Mouse (Mus musculus) liver, embryonic 14 days (tissue): Measurements from ENCODE around the gene Slc9a8. TPM values are rescaled to one million over a fixed set of nuclear protein-coding genes. Genes with fewer than 3 reads are reported as not detected.

Experiments
- polyA plus RNA-seq: library from polyadenylated mRNA; depleted of rRNA; stranded (reverse); fragments of >200 nt; gene quantifications from 2 replicates; pipeline ENCODE4 v1.2.3, GENCODE M21; 2012; rRNA removed

Gene Slc9a8
- 12.7 and 14.7 TPM in 2 replicates for polyA plus RNA-seq

DNA sequence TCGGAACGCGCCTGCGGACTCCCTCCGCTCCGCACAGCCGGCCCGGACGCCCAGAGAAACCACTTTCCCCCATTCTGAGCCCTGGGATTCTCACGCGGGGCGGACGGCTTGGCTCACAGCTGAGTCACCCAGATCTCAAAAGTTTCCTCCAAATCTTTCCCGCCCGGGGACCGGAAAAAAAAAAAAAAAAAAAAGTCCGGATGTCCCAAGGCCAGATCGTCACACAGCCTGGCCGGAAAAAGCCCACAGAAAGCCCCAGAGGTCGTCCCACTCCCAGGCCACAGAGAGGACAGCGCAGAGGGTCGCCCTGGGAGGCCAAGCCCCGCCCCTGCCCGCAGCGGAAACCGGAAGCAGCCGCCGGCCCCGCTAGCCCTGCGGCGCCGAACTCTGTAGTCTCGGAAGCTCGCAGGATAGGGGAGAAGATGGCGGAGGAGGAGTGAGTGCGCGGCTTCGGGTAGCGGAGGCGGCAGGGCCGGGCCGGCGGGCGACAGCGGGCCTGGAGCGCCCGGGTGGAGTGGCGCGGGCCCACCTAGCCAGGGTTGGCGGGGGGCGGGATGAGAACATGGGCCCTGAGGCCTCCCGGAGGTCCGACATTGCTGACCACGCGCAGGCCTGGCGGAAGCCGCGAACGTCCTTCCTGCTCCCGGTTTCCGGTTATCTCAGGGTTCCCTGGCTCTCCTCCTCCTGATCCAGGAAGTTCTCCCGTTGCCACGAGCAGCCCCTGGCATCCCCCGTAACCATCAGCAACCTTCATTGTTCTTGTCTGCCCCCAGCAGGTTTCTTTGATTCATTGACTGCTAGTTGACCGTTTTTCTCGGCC lies at the start of gene Slc9a8:
Slc9a8 (plus strand) TSS at position 383 of the 820 bp plus-strand sequence.

GRCm38 (mm10) chr2:167491757-167492708 lies 70.5 kb downstream of the Slc9a8 start, which contains the start of gene Rnf114:
Gene Rnf114, plus strand, starts transcription at chr2:167492645.

DNA sequence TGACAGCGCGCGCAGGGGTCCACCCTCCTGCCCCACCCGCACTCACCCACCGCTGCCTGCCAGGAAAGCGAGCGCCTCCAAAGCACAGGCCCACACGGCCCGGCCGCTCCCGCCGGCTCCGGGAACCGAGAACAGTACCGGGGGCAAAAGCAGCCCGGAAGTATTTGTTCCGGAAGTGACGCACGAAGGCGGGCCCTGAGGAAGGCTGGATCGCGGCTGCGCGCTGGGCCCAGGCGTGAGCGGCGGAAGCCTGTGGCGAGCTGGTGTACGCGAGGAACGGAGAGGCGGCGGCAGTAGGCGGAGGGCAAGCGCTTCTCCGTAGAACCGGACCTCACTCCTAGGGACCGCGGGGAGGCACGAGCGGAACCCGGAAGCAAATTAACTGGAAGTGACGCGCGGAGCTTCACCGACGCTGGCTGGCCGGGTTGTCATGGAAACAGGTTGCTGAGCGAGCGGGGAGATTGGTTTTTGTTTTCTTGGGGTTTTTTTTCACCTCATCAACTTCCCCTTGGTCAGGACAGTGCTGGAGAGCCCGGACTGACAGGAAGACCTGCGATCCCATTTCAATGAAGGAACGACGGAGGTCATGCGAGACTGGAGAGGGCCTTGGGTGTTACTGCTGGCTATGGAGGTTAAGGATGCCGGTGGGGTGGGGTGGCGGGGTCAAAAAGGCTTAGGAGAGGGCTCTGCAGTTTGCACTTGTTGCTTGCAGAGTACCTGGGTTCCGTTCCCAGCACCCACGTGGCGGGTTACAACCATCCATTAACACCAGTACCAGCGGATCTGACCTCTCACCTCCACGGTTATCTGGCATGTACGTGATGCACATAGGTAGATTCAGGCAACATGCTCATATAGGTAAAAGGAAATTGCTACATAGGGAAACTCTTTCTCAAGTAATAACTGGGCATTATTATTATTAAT lies 71.5 kb downstream of the Slc9a8 start, which contains the start of gene Spata2:
Spata2 (minus strand) TSS at position 175 of the 924 bp plus-strand sequence.

Other genes starting within 250 kb of the Slc9a8 start
- gene Kcnb1, start 231.6 kb upstream of the Slc9a8 start, polyA plus RNA-seq = 0.08 and 0.14 TPM in 2 replicates
- 0.33 and 0.60 TPM in 2 replicates for gene Ptgis, start 181.1 kb upstream of the Slc9a8 start, polyA plus RNA-seq
- gene B4galt5, start 72.5 kb upstream of the Slc9a8 start, polyA plus RNA-seq = 2.4 and 2.9 TPM in 2 replicates
- gene Rnf114, start 70.9 kb downstream of the Slc9a8 start, polyA plus RNA-seq = 23.2 and 27.3 TPM in 2 replicates
- gene Spata2, start 71.2 kb downstream of the Slc9a8 start, polyA plus RNA-seq = 6.4 and 7.6 TPM in 2 replicates
- 1.6 and 1.7 TPM in 2 replicates for gene Snai1, start 116.5 kb downstream of the Slc9a8 start, polyA plus RNA-seq
- gene Ube2v1, start 210.4 kb downstream of the Slc9a8 start, polyA plus RNA-seq = 66.8 and 82.0 TPM in 2 replicates
- gene Gm20431, start 239.8 kb downstream of the Slc9a8 start, polyA plus RNA-seq = 0.05 TPM in 1 of 2 replicates, not detected in the other